Mouse (Mus musculus): ENCODE data around the gene Mfrp. TPM values are rescaled to one million over a fixed set of nuclear protein-coding genes. Genes with fewer than 3 reads are reported as not detected.

Gene Mfrp
- under 1 TPM; 0.20 to 0.40 TPM for total RNA-seq (2023)

GRCm38 (mm10) chr9:44101490-44101889 lies at the start of gene Mfrp:
Gene Mfrp (plus strand): TSS chr9:44101729.

GRCm38 (mm10) chr9:44066785-44067225 lies 34.7 kb upstream of the Mfrp start, which contains the start of gene Usp2:
Gene Usp2 (plus strand): TSS chr9:44067021.

DNA sequence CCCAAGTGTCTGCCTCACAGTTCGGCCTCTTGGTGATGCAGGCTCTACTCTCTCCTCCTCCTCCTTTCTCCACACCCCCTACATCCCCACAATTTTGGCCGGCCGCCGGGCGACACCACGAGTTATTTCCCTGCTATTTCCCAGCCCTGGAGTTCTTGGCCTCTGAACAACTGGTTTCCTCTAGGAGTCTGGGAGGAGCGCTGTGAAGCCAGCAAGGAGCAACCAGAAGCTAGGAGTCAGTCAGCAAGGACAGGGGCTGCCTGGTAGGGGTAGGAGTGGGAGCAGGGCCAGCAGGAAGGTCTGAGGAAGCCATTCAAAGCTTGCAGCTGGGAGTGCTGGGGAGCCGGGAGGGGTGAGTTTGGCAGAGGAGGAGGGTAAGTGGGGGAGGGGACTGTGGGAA lies 5.6 kb downstream of the Mfrp start, which contains the start of gene C1qtnf5:
Gene C1qtnf5, plus strand, starts transcription at position 136 of the 400 bp plus-strand sequence.

GRCm38 (mm10) chr9:44113105-44113789 lies 11.7 kb downstream of the Mfrp start, which contains the start of the genes Gm49380 and Rnf26:
Gene Gm49380 (minus strand): TSS chr9:44113500.
Gene Rnf26 (minus strand): TSS chr9:44113517.

GRCm38 (mm10) chr9:44134101-44134850 lies 32.7 kb downstream of the Mfrp start, which contains the start of gene Mcam:
Gene Mcam (plus strand): TSS chr9:44134469.

Other genes with a start within 250 kb of the Mfrp start
- 1 to 10 TPM; 2.3 to 3.4 TPM for gene Thy1, start 58.3 kb upstream of the Mfrp start, total RNA-seq (2023)
- 1 to 10 TPM; 5.0 to 6.8 TPM for gene Usp2, start 34.7 kb upstream of the Mfrp start, total RNA-seq (2023)
- not detected for gene C1qtnf5, start 5.5 kb downstream of the Mfrp start, total RNA-seq (2023)
- not detected for gene Gm49380, start 11.8 kb downstream of the Mfrp start, total RNA-seq (2023)
- gene Rnf26, start 11.8 kb downstream of the Mfrp start, total RNA-seq (2023): 10 to 100 TPM; 38.7 to 39.3 TPM
- 1 to 10 TPM; 3.6 to 3.7 TPM for gene Mcam, start 32.7 kb downstream of the Mfrp start, total RNA-seq (2023)
- 100 to 1,000 TPM; 197 to 219 TPM for gene Cbl, start 132.3 kb downstream of the Mfrp start, total RNA-seq (2023)
- gene Ccdc153, start 138.9 kb downstream of the Mfrp start, total RNA-seq (2023): not detected
- 1 to 10 TPM; 1.9 to 2.4 TPM for gene Pdzd3, start 149.7 kb downstream of the Mfrp start, total RNA-seq (2023)
- 10 to 100 TPM; 62.6 to 64.4 TPM for gene Nlrx1, start 166.9 kb downstream of the Mfrp start, total RNA-seq (2023)
- 10 to 100 TPM; 11.0 to 18.8 TPM for gene Abcg4, start 186.9 kb downstream of the Mfrp start, total RNA-seq (2023)
- 10 to 100 TPM; 23.4 to 31.4 TPM for gene Hinfp, start 203.9 kb downstream of the Mfrp start, total RNA-seq (2023)
- gene C2cd2l, start 218.6 kb downstream of the Mfrp start, total RNA-seq (2023): 10 to 100 TPM; 17.8 to 22.2 TPM
- gene Dpagt1, start 224.3 kb downstream of the Mfrp start, total RNA-seq (2023): 10 to 100 TPM; 17.1 to 17.2 TPM
- gene H2afx, start 233.0 kb downstream of the Mfrp start, total RNA-seq (2023): 100 to 1,000 TPM; 314 to 338 TPM
- 100 to 1,000 TPM in 1 of 2 experiments, 10 to 100 TPM in 1; 82.1 to 130 TPM for gene Hmbs, start 242.5 kb downstream of the Mfrp start, total RNA-seq (2023)